Mouse (Mus musculus): ENCODE data around the gene Gm20388. TPM values are rescaled to one million over a fixed set of nuclear protein-coding genes. Genes with fewer than 3 reads are reported as not detected.
A peak's percentile ranks its signal among the peaks of the same experiment; 100 is the strongest.

Gene Gm20388
- polyA plus RNA-seq, 1 experiment from 2014 or later: 7.4 TPM

DNA sequence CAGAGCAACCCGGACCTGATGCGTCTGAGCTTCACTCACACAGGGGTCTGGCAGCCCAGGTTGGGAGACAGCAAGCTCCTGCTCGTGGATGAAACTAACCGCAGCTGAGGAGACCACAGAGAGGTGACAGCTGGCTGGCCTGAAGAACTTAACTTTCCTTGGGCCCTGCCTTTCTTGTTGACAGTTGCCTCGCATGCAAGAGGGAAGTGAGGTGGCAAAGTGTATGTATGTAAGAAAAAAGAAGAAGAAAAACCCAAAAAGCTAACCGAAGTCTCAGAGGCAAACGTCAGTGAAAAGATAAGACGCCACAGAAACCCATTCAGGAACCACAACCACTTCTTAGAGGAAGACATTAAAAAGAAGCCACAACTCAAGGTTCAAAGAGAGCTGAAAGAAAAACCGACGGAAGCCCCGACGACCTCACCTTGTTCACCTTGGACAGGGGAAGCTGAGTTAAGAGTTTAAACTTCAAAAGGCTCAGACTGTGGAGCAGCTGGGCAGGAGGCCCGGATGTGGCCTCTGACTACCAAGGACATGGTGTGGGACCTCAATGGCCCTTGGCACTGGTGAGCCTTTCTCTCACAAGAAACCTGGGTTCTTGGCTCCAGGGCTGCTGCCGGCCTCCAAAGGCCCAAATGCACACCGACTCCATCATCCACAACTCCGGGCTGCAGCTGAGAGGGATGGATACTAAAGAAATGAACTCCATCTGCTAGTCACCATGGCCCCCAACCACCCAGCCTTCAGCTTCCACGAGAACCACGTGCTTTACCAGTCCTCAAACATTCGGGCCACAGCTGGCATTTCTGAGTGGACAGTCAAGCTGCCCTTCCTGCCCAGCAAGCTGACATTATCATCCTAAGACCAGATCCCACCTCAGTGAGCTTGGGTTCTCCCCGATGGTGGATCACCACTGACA is 1740.0 kb downstream of the Gm20388 start:
- no peaks in the 10 kb centered on the region for H3K27me3 ChIP-seq
- 0 out of 2 replicates have a peak overlapping the region, but pooled peaks have one; percentile 10 for H3K27ac ChIP-seq
- 56% methylated on average over 20 of the region's 20 CpGs for WGBS
- no peak for ATAC-seq (replicated peaks; ENCODE audit: low FRiP score)
- H3K4me1 ChIP-seq: peaks cover 71% of the 10 kb centered on the region
- no peaks in the 10 kb centered on the region for H3K36me3 ChIP-seq
- H3K4me3 ChIP-seq (replicated peaks): peak overlapping the region; percentile 85
- peak overlapping the region; percentile 53 for H3K9ac ChIP-seq
- peak overlapping the region; percentile 93 for H3K4me2 ChIP-seq
- H3K9me3 ChIP-seq (replicated peaks): no peaks in the 10 kb centered on the region

DNA sequence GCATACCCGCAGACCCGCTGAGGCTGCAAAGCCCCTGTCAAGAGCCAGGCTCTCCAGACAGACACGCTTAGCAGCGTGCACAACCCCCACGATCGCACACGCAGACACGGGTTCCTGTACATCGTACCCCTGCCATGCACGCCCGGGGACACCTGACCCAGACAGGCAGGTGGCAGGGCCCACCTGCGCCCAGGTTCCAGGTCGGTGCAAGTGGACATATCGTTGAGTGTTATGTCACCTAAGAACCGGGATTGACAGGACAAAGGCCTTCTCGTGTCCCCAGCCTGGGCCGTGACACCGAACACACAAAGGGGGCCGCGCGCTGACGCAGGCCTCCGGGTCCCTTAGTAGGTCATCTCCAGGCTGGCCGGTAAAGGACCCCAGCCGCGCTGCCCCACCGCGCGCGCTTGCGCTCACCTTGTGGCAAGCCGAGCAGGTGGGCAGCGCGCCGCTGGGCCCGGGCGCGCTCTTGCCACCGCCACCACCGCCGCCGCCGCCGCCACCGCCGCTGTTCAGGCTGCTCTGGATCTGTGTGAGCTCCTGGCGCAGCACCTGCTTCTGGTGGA is 1740.8 kb downstream of the Gm20388 start:
- Histone ChIP-seq H3K9me3 (replicated peaks) (no peaks in the 10 kb centered on the region), H3K4me2 (peak overlapping the region; percentile 93), H3K4me1 (peaks cover 65% of the 10 kb centered on the region), H3K36me3 (no peaks in the 10 kb centered on the region), H3K27me3 (no peaks in the 10 kb centered on the region), H3K27ac (peak overlapping the region; percentile 79; the same call in 1 of the 2 replicates), H3K9ac (peak overlapping the region; percentile 53), H3K4me3 (replicated peaks) (peak overlapping the region; percentile 85)
- 10% methylated on average over 47 of the region's 47 CpGs for WGBS
- no peak for ATAC-seq (replicated peaks; ENCODE audit: low FRiP score)

DNA sequence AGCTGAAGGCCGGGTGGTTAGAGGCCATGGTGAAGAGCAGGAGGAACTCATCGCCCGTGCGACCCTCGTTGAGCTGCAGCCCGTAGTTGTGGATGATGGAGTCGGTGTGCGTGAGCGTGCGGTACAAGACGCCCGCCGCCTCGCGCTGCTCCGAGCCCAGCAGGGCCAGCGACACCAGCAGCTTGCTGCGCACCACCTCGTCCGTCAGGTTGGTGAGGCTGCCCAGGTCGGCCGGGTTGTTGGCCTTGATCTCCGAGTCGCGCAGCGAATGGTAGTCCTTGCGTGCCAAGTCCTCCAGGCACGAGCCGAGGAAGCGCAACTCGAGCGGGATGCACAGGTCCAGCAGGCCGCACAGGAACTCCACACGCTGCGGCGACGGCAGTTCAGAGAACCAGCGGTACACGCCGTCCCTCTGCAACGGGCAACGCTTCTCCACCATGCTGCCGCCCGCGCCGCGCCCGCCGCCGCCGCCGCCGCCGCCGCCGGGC is 1741.3 kb downstream of the Gm20388 start:
- H3K4me3 ChIP-seq (replicated peaks): peak overlapping the region; percentile 85
- peak overlapping the region; percentile 93 for H3K4me2 ChIP-seq
- H3K9me3 ChIP-seq (replicated peaks): no peaks in the 10 kb centered on the region
- no peaks in the 10 kb centered on the region for H3K27me3 ChIP-seq
- peak overlapping the region; percentile 53 for H3K9ac ChIP-seq
- H3K4me1 ChIP-seq: peaks cover 60% of the 10 kb centered on the region
- no peak for ATAC-seq (replicated peaks; ENCODE audit: low FRiP score)
- under 1% methylated on average over 40 of the region's 56 CpGs for WGBS
- peak overlapping the region; percentile 79 for H3K27ac ChIP-seq
- H3K36me3 ChIP-seq: no peaks in the 10 kb centered on the region

DNA sequence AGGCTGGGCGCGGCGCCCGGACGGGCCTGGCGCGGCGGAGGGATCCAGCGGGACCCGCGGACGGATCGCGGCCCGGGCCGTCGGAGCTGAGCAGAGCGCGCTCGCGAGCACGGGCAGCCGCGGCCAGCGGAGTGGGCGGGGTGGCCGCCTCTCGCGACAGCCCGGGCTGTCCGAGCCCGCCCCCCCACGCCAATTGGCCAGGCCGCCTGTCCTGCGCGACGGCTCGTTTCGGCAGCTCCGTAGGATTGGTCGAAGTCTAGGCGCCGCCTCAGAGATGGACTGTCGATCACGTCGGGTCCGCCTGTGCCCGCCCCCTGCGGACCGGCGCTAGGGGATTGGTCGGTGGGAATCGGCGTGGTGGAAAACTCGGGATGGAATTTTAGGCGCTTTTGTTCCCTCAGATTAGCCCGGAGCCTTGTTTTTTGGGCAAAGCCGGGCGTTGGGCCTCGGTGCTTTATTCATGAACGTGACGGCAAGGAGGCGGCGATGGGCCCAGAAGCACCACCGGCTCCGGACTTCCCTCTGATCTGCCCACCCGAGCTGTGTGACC is 1742.2 kb downstream of the Gm20388 start, which contains the start of gene Zcchc14:
Gene Zcchc14 (minus strand): TSS at position 128 of the 550 bp plus-strand sequence.
- under 1% methylated on average over 67 of the region's 67 CpGs for WGBS
- peak; percentile 98 for ATAC-seq (replicated peaks; ENCODE audit: low FRiP score)
- Histone ChIP-seq H3K4me1 (peaks cover 51% of the 10 kb centered on the region), H3K4me2 (peak within 1 kb of the TSS; percentile 95), H3K9me3 (replicated peaks) (no peaks in the 10 kb centered on the region), H3K36me3 (no peaks in the 10 kb centered on the region), H3K9ac (peak within 1 kb of the TSS; percentile 89), H3K27me3 (no peaks in the 10 kb centered on the region), H3K27ac (peak within 1 kb of the TSS; percentile 95), H3K4me3 (replicated peaks) (peak within 1 kb of the TSS; percentile 85)

DNA sequence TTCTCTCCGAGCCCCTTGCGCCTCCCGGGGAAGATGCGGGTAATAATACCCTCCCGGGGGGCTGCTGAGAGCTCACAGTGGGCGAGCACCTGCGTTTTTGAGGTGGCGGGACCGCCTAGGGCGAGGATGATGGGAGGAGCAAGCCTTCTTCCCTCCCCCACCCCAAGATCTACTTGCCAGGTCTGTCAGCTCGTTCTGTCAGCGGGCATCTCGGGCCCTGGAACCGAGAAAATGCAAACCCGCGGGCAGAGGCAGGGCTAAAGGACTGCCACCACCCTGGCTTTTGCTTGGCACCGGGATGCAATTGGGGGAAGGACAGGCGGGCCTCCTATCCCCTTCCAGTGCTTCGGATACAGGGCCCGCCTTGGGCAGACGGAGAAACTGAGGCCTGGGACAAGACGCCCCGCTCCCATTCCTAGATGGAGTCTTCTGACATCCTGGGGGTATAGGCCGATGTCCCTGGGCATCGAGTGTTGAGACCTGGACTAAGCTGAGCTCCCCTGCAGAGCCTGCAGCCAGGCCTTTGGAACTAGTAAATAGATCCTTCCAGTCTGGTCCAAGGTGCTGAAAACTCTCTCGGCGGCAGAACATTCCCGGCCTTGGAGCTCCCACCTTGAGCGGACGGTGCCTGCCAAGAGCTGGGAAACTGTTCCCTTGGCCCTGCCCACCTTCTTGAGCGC is 1742.8 kb downstream of the Gm20388 start:
- peak; percentile 19 for ATAC-seq (replicated peaks; ENCODE audit: low FRiP score)
- Histone ChIP-seq H3K36me3 (no peaks in the 10 kb centered on the region), H3K9ac (peak overlapping the region; percentile 71), H3K4me3 (replicated peaks) (peak overlapping the region; percentile 85), H3K4me2 (peak overlapping the region; percentile 95), H3K9me3 (replicated peaks) (no peaks in the 10 kb centered on the region), H3K27ac (peak overlapping the region; percentile 95), H3K27me3 (no peaks in the 10 kb centered on the region), H3K4me1 (peaks cover 44% of the 10 kb centered on the region)
- WGBS: 2% methylated on average over 31 of the region's 31 CpGs

DNA sequence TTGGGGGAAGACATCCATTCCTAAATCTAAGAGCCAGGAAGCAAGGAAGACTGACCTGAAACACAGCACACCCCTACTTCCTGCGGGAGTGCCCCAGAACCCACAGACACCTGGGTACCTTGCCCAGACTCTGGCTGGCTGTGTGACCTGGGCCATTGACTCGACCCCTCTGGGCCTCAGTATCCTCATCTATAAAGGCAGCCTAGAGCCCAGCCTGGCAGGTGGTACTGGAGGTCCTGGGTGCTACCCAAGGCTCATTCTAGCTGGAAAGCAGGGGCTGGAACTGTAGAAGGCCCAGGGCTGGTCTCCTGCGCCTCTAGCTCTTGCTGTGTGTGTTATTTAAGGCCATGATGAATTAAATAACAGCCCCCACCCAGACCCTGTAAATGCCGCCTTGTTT is 1743.5 kb downstream of the Gm20388 start:
- no peak overlapping the region; the same call in 1 of the 2 replicates for H3K9ac ChIP-seq
- H3K27me3 ChIP-seq: no peaks in the 10 kb centered on the region
- whole genome bisulfite sequencing: 74% methylated on average over 4 of the region's 4 CpGs
- no peak for ATAC-seq (replicated peaks; ENCODE audit: low FRiP score)
- peak overlapping the region; percentile 85 for H3K4me3 ChIP-seq (replicated peaks)
- peaks cover 38% of the 10 kb centered on the region for H3K4me1 ChIP-seq
- H3K27ac ChIP-seq: peak overlapping the region; percentile 37; the same call in 1 of the 2 replicates
- H3K4me2 ChIP-seq: peak overlapping the region; percentile 95
- H3K9me3 ChIP-seq (replicated peaks): no peaks in the 10 kb centered on the region
- H3K36me3 ChIP-seq: no peaks in the 10 kb centered on the region

DNA sequence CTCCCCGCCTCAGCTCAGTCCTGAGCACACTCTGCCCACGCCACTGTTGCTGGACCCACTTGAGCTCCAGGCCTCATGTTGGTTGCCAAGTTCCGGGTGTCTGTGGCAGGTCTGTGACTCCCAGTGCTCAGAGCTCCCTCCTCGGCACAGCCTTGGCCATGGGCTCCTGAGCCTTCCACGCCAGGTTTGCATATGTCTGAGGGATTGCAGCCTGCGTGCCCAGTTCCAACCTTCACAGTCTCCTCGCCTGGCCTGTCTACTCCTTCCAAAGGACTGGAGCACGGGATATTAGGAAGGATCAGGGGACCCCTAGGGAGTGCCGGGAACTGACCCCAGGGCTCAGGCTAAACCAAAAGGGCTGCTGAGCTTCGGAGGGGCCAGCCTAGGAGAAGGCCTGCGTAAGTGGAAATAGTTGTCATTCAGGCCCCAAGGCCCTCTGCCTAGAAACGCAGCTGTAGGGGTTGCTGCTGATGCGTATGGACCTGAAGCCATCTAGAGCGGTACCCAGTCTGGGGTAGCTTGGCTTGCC is 1744.4 kb downstream of the Gm20388 start:
- H3K9me3 ChIP-seq (replicated peaks): no peaks in the 10 kb centered on the region
- H3K36me3 ChIP-seq: no peaks in the 10 kb centered on the region
- H3K27ac ChIP-seq: no peak overlapping the region
- H3K27me3 ChIP-seq: no peaks in the 10 kb centered on the region
- 86% methylated on average over 14 of the region's 14 CpGs for WGBS
- no peak overlapping the region for H3K9ac ChIP-seq
- H3K4me3 ChIP-seq (replicated peaks): no peak overlapping the region
- H3K4me1 ChIP-seq: peaks cover 32% of the 10 kb centered on the region
- no peak for ATAC-seq (replicated peaks; ENCODE audit: low FRiP score)
- no peak overlapping the region for H3K4me2 ChIP-seq

DNA sequence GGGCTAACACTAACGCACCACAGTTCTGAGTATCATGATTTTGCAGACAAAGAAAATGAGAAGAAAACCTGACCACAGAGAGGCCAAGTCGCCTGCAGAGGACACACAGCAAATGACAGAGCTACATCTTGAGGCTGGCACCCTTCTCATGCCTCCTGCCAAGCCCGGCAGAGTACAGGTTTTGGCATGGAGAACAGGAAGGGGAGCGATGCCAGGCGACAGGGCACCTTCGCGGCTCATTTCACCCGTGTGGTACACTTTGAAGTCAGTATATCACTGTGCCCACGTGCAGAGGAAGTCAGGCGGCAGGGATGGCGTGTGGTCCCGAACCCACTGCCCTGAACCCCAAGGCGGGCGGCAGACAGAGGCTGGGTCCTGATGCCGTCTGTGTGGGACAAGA is 1750.0 kb downstream of the Gm20388 start:
- H3K27ac ChIP-seq: peak overlapping the region; percentile 37; the same call in 1 of the 2 replicates
- WGBS: 58% methylated on average over 15 of the region's 15 CpGs
- H3K4me2 ChIP-seq: no peak overlapping the region
- H3K27me3 ChIP-seq: no peaks in the 10 kb centered on the region
- H3K9me3 ChIP-seq (replicated peaks): no peaks in the 10 kb centered on the region
- H3K36me3 ChIP-seq: no peaks in the 10 kb centered on the region
- ATAC-seq (replicated peaks; ENCODE audit: low FRiP score): no peak
- H3K4me1 ChIP-seq: peaks cover 36% of the 10 kb centered on the region
- H3K4me3 ChIP-seq (replicated peaks): no peak overlapping the region
- H3K9ac ChIP-seq: no peak overlapping the region

DNA sequence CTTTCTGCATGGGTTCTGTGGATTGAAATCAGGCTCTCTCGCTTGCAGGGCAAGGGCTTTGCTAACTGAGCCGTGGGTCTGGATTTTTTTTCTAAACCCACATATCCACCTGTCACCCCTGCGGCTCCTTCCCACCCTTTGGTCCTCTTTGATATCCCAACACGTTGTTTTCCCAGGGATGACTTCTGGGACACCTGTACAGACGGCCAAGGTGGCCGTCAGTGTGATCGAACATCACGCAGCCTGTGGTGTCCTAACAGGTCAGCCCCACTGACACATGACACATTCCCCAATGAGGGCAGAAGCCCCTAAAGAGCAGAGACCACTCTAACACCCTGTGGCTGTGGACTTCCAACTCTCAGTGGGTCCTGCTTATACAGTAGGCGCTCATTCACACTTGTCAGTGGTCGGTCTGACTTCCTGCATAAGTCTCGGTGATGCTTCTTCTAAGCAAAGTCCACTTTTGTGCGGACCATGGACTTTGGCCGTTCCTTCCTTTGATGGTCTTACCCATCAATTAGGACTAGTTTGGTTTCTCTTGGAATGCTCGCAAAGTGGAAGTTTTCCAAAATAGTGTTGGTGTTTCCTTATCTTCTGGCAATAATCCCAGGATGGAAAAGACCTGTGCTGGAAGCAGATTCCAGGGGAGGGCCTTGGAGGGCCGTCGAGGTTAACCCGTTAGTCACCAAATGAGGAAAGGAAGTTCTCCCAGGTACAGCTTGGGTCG is 1751.2 kb downstream of the Gm20388 start:
- no peak overlapping the region for H3K9ac ChIP-seq
- ATAC-seq (replicated peaks; ENCODE audit: low FRiP score): no peak
- no peak overlapping the region for H3K4me2 ChIP-seq
- whole genome bisulfite sequencing: 69% methylated on average over 18 of the region's 18 CpGs
- H3K27me3 ChIP-seq: no peaks in the 10 kb centered on the region
- H3K4me1 ChIP-seq: peaks cover 41% of the 10 kb centered on the region
- H3K9me3 ChIP-seq (replicated peaks): no peaks in the 10 kb centered on the region
- H3K4me3 ChIP-seq (replicated peaks): no peak overlapping the region
- H3K27ac ChIP-seq: no peak overlapping the region
- no peaks in the 10 kb centered on the region for H3K36me3 ChIP-seq

DNA sequence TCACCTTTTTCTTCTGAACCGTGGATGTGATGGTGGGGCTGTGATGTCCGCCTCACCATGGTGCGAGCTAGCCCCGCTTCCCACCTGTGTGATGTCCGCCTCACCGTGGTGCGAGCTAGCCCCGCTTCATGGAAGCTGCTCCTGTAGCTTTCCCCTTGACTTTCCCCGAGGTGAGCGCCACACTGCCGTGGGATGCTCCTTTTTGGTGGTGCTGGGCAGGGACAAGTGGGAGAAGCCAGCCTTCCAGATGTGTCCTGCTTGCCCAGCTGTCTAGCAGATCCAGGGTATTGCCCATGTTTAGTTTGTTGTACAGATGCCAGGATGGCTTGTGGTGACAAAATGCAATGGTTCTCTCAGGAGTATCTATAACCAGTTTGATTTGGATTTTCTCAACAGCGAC is 1752.5 kb downstream of the Gm20388 start:
- H3K4me1 ChIP-seq: peaks cover 41% of the 10 kb centered on the region
- 94% methylated on average over 12 of the region's 12 CpGs for WGBS
- no peaks in the 10 kb centered on the region for H3K36me3 ChIP-seq
- no peak overlapping the region for H3K4me2 ChIP-seq
- H3K27me3 ChIP-seq: no peaks in the 10 kb centered on the region
- no peak overlapping the region for H3K27ac ChIP-seq
- H3K4me3 ChIP-seq (replicated peaks): no peak overlapping the region
- H3K9ac ChIP-seq: no peak overlapping the region
- ATAC-seq (replicated peaks; ENCODE audit: low FRiP score): no peak
- no peaks in the 10 kb centered on the region for H3K9me3 ChIP-seq (replicated peaks)

DNA sequence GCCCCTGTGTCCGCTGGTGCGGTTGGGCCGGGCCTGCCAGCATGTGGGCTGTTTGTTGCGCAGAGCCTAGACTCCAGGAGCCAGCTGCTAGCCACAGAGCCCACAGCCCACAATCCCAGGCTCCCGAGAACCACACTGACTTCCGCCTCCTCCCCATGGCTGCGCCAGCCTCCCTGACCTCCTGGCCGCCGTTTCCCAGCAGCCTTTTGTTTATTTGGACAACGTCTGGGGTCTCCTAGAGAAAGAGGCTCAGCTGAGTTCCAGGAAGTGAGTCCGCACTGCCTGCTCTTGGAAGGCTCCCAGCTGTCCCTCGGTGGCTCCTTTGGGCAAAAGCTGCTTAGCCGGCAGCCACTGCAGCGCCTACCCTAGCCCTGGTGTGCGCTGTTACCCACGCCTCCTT is 1754.7 kb downstream of the Gm20388 start:
- Histone ChIP-seq H3K4me1 (peaks cover 46% of the 10 kb centered on the region), H3K4me3 (replicated peaks) (peak overlapping the region; percentile 23), H3K9ac (peak overlapping the region; percentile 16; the same call in 1 of the 2 replicates), H3K4me2 (peak overlapping the region; percentile 55), H3K27ac (peak overlapping the region; percentile 92), H3K36me3 (no peaks in the 10 kb centered on the region), H3K9me3 (replicated peaks) (no peaks in the 10 kb centered on the region), H3K27me3 (no peaks in the 10 kb centered on the region)
- peak; percentile 81 for ATAC-seq (replicated peaks; ENCODE audit: low FRiP score)
- 4% methylated on average over 16 of the region's 16 CpGs for WGBS
